Mouse (Mus musculus): ENCODE results near the gene Fbl. TPM values are rescaled to one million over a fixed set of nuclear protein-coding genes. Genes with fewer than 3 reads are reported as not detected.
A peak's percentile ranks its signal among the peaks of the same experiment; 100 is the strongest.

The Fbl gene
- polyA plus RNA-seq, 2 experiments: 24.4 to 219 TPM

DNA sequence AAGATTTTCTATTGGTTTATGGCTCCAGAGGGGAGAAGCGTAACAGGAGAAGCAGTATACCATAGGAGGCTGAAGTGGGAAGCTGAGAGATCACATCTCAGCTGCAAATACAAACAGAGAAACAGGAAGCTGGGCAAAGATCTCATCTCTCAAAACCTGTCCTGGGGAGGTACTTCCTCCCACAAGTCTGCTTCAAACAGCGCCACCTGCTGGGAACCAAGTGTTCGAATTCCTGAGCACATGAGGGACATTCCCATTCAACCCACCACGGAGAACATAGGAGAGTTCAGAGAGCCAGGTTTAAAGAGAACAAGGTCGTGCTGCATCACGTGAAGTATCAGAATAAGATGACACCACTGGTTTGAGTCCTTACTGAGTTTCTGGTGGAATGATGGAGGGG lies 4.1 kb upstream of the Fbl start:
- TF ChIP-seq CTCF (IDR thresholded peaks at IDR 0.05; ENCODE audit: low read depth): 0 out of 2 replicates have a peak, but pooled peaks have one; percentile 35
- TF ChIP-seq EP300 (IDR thresholded peaks at IDR 0.05; ENCODE audit: low read depth): no peak
- Histone ChIP-seq H3K36me3 (replicated peaks; ENCODE audit: control insufficient read depth, insufficient read depth, low read depth) (no peaks in the 10 kb centered on the region), H3K27me3 (ENCODE audit: control insufficient read depth, insufficient read depth, low read length) (no peaks in the 10 kb centered on the region), H3K27ac (no peak overlapping the region), H3K4me3 (ENCODE audit: insufficient read depth in 1 of 2, low read depth in 2 of 2, low read length in 2 of 2) (no peak overlapping the region), H3K4me1 (replicated peaks; ENCODE audit: control insufficient read depth in 2 of 2, insufficient read depth in 2 of 2, low read length in 1 of 2) (peaks cover under 1 to 3% of the 10 kb centered on the region in 2 experiments; a peak in 3 of 4 replicates), H3K9ac (replicated peaks) (no peak overlapping the region), H3K9me3 (ENCODE audit: control insufficient read depth, low read length) (no peaks in the 10 kb centered on the region; the same call in 1 of the 2 replicates), H3K4me2 (ENCODE audit: low read depth) (no peak overlapping the region)
- DNase-seq (ENCODE audit: low read depth in 3 of 3, low spot score in 3 of 3) (no peak), ATAC-seq (ENCODE audit: insufficient read depth) (no peak)
- 69% methylated on average over 6 of the region's 6 CpGs for WGBS (ENCODE audit: insufficient replicate concordance)

DNA sequence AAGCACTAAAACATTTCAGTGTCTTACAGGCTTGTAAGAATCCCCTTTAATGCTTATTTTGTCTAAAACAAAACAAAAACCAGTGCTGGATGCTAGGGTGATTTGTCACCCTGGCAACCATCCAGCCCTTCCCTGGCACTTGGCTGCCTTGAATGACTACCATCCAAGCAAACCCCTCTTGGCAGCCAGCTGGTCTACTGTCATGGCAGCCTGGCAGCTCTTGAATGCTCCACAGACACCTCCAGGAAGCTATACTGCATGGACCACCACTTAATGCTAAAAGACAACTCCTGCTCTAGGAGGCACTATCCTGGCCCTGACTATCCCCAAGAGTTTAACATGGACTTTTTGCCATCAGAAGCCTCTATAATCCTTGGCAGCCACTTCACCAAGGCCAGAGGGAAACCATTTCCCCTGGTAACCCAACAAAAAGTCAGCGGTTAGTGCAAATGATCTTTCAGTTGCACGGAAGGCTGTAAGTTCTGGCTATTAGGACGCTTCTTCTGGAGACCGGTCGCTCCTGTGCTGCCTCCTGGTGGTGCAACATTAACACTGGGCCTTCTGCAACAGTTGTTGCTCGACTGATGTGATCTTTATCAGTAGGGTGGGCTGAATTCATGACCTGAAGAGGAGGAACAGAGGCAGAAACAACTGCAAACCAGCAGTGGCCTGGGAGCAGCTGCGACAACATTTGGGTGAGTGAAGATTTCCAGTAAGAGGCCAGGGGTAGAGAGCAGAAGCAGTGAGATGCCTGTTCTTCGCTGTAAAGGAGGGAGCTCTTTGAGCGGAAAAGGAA lies 992 bp upstream of the Fbl start:
- Histone ChIP-seq H3K4me2 (ENCODE audit: low read depth) (peak overlapping the region; percentile 99), H3K27me3 (ENCODE audit: control insufficient read depth, insufficient read depth, low read length) (no peaks in the 10 kb centered on the region), H3K4me3 (ENCODE audit: insufficient read depth in 1 of 2, low read depth in 2 of 2, low read length in 2 of 2) (peak overlapping the region; percentile 77 to 80), H3K9me3 (ENCODE audit: control insufficient read depth, low read length) (no peaks in the 10 kb centered on the region; the same call in 1 of the 2 replicates), H3K27ac (peak overlapping the region; percentile 88), H3K9ac (replicated peaks) (peak overlapping the region; percentile 86), H3K4me1 (replicated peaks; ENCODE audit: control insufficient read depth in 2 of 2, insufficient read depth in 2 of 2, low read length in 1 of 2) (peaks cover 10 to 20% of the 10 kb centered on the region in 2 experiments), H3K36me3 (replicated peaks; ENCODE audit: control insufficient read depth, insufficient read depth, low read depth) (no peaks in the 10 kb centered on the region)
- DNase-seq (ENCODE audit: low read depth in 3 of 3, low spot score in 3 of 3): peak; percentile 71 to 74 (median 71)
- TF ChIP-seq EP300 (IDR thresholded peaks at IDR 0.05; ENCODE audit: low read depth): no peak
- TF ChIP-seq CTCF (IDR thresholded peaks at IDR 0.05; ENCODE audit: low read depth): peak; percentile 96
- 2% methylated on average over 9 of the region's 9 CpGs for WGBS (ENCODE audit: insufficient replicate concordance)
- peak; percentile 45 for ATAC-seq (ENCODE audit: insufficient read depth)

DNA sequence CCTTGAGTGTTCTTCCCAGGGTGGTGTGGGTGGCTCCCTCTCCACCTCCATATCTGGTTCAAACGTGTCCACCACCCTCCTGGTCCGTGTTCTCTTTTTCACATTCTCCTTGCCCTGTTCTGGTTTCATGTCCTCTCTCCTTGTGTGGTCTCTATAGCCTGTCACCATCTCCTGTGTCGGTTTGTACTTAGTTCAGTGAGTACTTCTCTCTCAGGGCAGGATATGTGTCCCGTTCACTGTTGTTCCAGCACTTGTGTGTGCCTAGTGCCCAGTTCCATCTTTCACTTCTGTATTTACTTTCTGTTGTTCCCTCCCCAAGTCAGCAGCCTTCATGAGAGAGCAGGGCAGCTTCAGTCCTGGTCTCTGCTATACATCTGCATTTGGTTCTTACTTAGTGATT lies 5.8 kb downstream of the Fbl start:
- ATAC-seq (ENCODE audit: insufficient read depth): no peak
- TF ChIP-seq EP300 (IDR thresholded peaks at IDR 0.05; ENCODE audit: low read depth) (no peak), CTCF (IDR thresholded peaks at IDR 0.05; ENCODE audit: low read depth) (no peak)
- H3K36me3 ChIP-seq (replicated peaks; ENCODE audit: control insufficient read depth, insufficient read depth, low read depth): peaks cover 12% of the 10 kb centered on the region
- no peaks in the 10 kb centered on the region for H3K27me3 ChIP-seq (ENCODE audit: control insufficient read depth, insufficient read depth, low read length)
- H3K9ac ChIP-seq (replicated peaks): no peak overlapping the region
- H3K27ac ChIP-seq: no peak overlapping the region
- 68% methylated on average over 4 of the region's 4 CpGs for WGBS (ENCODE audit: insufficient replicate concordance)
- no peaks in the 10 kb centered on the region for H3K9me3 ChIP-seq (ENCODE audit: control insufficient read depth, low read length)
- no peak overlapping the region for H3K4me2 ChIP-seq (ENCODE audit: low read depth)
- DNase-seq (ENCODE audit: low read depth in 3 of 3, low spot score in 3 of 3): no peak
- H3K4me1 ChIP-seq (replicated peaks; ENCODE audit: control insufficient read depth in 2 of 2, insufficient read depth in 2 of 2, low read length in 1 of 2): peaks cover 12 to 22% of the 10 kb centered on the region in 2 experiments
- no peak overlapping the region for H3K4me3 ChIP-seq (ENCODE audit: insufficient read depth in 1 of 2, low read depth in 2 of 2, low read length in 2 of 2)

DNA sequence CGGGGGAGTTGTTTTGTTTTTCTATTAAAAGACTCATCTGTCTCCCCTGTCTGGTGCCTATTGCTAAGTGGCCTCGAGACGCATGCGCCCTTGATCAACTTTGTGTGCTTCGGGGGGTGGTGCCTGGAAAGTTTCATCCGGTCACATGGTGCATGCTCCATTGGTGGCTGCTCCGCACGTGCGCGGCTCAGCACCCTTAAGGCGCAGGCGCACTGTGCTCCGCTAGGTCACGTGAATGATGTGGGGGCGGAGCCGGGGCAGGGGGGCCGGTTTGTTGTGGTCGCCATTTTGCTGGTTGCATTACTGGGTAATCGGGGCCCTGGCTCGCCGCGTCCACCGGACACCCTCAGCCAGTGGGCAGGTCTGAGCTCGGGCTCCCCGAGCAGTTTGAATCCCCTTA lies 9.7 kb downstream of the Fbl start, which contains the start of gene Dyrk1b:
Gene Dyrk1b, plus strand, starts transcription at position 242 of the 400 bp plus-strand sequence.
- H3K27ac ChIP-seq: peak within 1 kb of the TSS; percentile 83
- peak within 1 kb of the TSS; percentile 97 for H3K4me2 ChIP-seq (ENCODE audit: low read depth)
- peaks cover 10 to 15% of the 10 kb centered on the region in 2 experiments for H3K4me1 ChIP-seq (replicated peaks; ENCODE audit: control insufficient read depth in 2 of 2, insufficient read depth in 2 of 2, low read length in 1 of 2)
- H3K9ac ChIP-seq (replicated peaks): peak within 1 kb of the TSS; percentile 79
- TF ChIP-seq EP300 (IDR thresholded peaks at IDR 0.05; ENCODE audit: low read depth): no peak
- TF ChIP-seq CTCF (IDR thresholded peaks at IDR 0.05; ENCODE audit: low read depth): no peak
- H3K36me3 ChIP-seq (replicated peaks; ENCODE audit: control insufficient read depth, insufficient read depth, low read depth): peaks cover 28% of the 10 kb centered on the region
- DNase-seq (ENCODE audit: low read depth in 3 of 3, low spot score in 3 of 3): peak; percentile 93 to 95 (median 95)
- no peaks in the 10 kb centered on the region for H3K9me3 ChIP-seq (ENCODE audit: control insufficient read depth, low read length)
- H3K27me3 ChIP-seq (ENCODE audit: control insufficient read depth, insufficient read depth, low read length): no peaks in the 10 kb centered on the region
- 1% methylated on average over 25 of the region's 25 CpGs for WGBS (ENCODE audit: insufficient replicate concordance)
- peak; percentile 83 for ATAC-seq (ENCODE audit: insufficient read depth)
- peak within 1 kb of the TSS; percentile 77 to 89 for H3K4me3 ChIP-seq (ENCODE audit: insufficient read depth in 1 of 2, low read depth in 2 of 2, low read length in 2 of 2)

DNA sequence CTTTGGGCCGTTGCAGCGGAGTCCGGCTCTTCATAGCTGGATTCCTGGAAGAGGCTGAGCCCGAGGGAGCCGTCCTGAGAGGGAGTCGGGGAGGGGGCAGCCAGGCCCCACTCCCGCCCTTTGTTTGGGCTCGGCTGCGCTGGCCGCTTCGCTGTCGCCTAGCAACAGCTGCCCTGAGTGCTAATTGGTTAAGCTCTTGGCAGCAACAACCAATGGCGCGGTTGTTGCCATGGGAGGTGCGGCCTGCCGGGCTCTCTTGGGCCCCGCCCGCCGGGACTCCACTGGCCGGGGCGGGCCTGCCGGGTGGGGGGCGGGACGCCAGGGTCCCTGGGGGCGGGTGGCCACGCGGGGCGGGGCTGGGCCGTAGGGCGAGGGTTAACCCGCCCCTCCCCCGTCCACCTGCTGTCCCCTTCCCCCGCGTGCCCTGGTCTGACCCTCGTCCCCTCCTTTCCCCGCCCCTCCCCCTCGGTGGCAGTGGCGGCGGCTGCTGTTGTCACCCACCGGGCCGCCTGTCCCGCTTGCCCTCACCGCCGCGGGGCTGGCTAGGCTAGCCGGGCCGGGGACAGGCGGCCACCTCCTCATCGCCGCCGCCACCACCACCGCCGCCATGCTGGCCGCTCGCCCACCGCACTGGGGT lies 10.3 kb downstream of the Fbl start:
- ATAC-seq (ENCODE audit: insufficient read depth): peak; percentile 93
- H3K9ac ChIP-seq (replicated peaks): peak overlapping the region; percentile 79
- WGBS (ENCODE audit: insufficient replicate concordance): 3% methylated on average over 42 of the region's 56 CpGs
- peak overlapping the region; percentile 77 to 89 for H3K4me3 ChIP-seq (ENCODE audit: insufficient read depth in 1 of 2, low read depth in 2 of 2, low read length in 2 of 2)
- no peaks in the 10 kb centered on the region for H3K9me3 ChIP-seq (ENCODE audit: control insufficient read depth, low read length)
- H3K27me3 ChIP-seq (ENCODE audit: control insufficient read depth, insufficient read depth, low read length): no peaks in the 10 kb centered on the region
- H3K27ac ChIP-seq: peak overlapping the region; percentile 83
- peaks cover 32% of the 10 kb centered on the region for H3K36me3 ChIP-seq (replicated peaks; ENCODE audit: control insufficient read depth, insufficient read depth, low read depth)
- TF ChIP-seq EP300 (IDR thresholded peaks at IDR 0.05; ENCODE audit: low read depth) (no peak), CTCF (IDR thresholded peaks at IDR 0.05; ENCODE audit: low read depth) (no peak)
- H3K4me2 ChIP-seq (ENCODE audit: low read depth): peak overlapping the region; percentile 97
- peak; percentile 92 to 95 (median 93) for DNase-seq (ENCODE audit: low read depth in 3 of 3, low spot score in 3 of 3)
- peaks cover 10 to 15% of the 10 kb centered on the region in 2 experiments for H3K4me1 ChIP-seq (replicated peaks; ENCODE audit: control insufficient read depth in 2 of 2, insufficient read depth in 2 of 2, low read length in 1 of 2)

Measured in liver, embryonic 14.5 days (tissue).